Mouse (Mus musculus): ENCODE measurements around the gene Fam57b. TPM values are rescaled to one million over a fixed set of nuclear protein-coding genes. Genes with fewer than 3 reads are reported as not detected.
A peak's percentile ranks its signal among the peaks of the same experiment; 100 is the strongest.

Fam57b gene
- polyA plus RNA-seq, 1 experiment from 2014 or later = 65.4 TPM

GRCm38 (mm10) chr7:126779983-126780970 is 17.2 kb upstream of the Fam57b start:
- WGBS = 0% methylated on average over 21 of the region's 21 CpGs
- Histone ChIP-seq H3K9ac (peak overlapping the region; percentile 43), H3K27me3 (replicated peaks) (no peaks in the 10 kb centered on the region), H3K36me3 (replicated peaks) (peaks cover 10% of the 10 kb centered on the region; the same call in 1 of the 2 replicates), H3K4me3 (peak overlapping the region; percentile 44), H3K9me3 (no peaks in the 10 kb centered on the region), H3K4me2 (peak overlapping the region; percentile 92), H3K4me1 (peaks cover 55% of the 10 kb centered on the region), H3K27ac (peak overlapping the region; percentile 83)
- ATAC-seq (replicated peaks) = peak; percentile 82

GRCm38 (mm10) chr7:126780971-126781635 is 16.4 kb upstream of the Fam57b start, which contains the start of gene Tbx6:
Gene Tbx6, plus strand, starts transcription at chr7:126781483.
- no peak; the same call in 1 of the 2 replicates for ATAC-seq (replicated peaks)
- 8% methylated on average over 22 of the region's 22 CpGs for WGBS
- peaks cover 16% of the 10 kb centered on the region; the same call in 1 of the 2 replicates for H3K36me3 ChIP-seq (replicated peaks)

GRCm38 (mm10) chr7:126781661-126782370 is 15.7 kb upstream of the Fam57b start:
- Histone ChIP-seq H3K9ac (no peak overlapping the region), H3K4me3 (no peak overlapping the region), H3K4me2 (peak overlapping the region; percentile 92), H3K27me3 (replicated peaks) (no peaks in the 10 kb centered on the region), H3K27ac (no peak overlapping the region), H3K9me3 (no peaks in the 10 kb centered on the region), H3K4me1 (peaks cover 42% of the 10 kb centered on the region), H3K36me3 (replicated peaks) (peaks cover 23% of the 10 kb centered on the region)
- no peak for ATAC-seq (replicated peaks)
- 44% methylated on average over 11 of the region's 11 CpGs for WGBS

More at GRCm38 (mm10) chr7:126780971-126781635, 16.4 kb upstream of the Fam57b start, which contains the start of gene Tbx6:
- peak within 1 kb of the TSS; percentile 43 for H3K9ac ChIP-seq
- peak within 1 kb of the TSS; percentile 44 for H3K4me3 ChIP-seq
- H3K27me3 ChIP-seq (replicated peaks) = no peaks in the 10 kb centered on the region
- peak within 1 kb of the TSS; percentile 92 for H3K4me2 ChIP-seq
- H3K27ac ChIP-seq = peak within 1 kb of the TSS; percentile 83
- peaks cover 47% of the 10 kb centered on the region for H3K4me1 ChIP-seq
- H3K9me3 ChIP-seq = no peaks in the 10 kb centered on the region

- no peak overlapping the region for H3K4me3 ChIP-seq
Observed at GRCm38 (mm10) chr7:126782693-126783092, 14.8 kb upstream of the Fam57b start.

GRCm38 (mm10) chr7:126784469-126784868 is 13.0 kb upstream of the Fam57b start:
- Histone ChIP-seq H3K9ac (no peak overlapping the region), H3K27me3 (replicated peaks) (no peaks in the 10 kb centered on the region), H3K4me3 (no peak overlapping the region), H3K36me3 (replicated peaks) (peaks cover 47% of the 10 kb centered on the region), H3K9me3 (no peaks in the 10 kb centered on the region), H3K4me2 (no peak overlapping the region), H3K4me1 (peaks cover 20% of the 10 kb centered on the region), H3K27ac (no peak overlapping the region)
- no peak for ATAC-seq (replicated peaks)
- 94% methylated on average over 7 of the region's 7 CpGs for WGBS

More at GRCm38 (mm10) chr7:126782693-126783092, 14.8 kb upstream of the Fam57b start:
- Histone ChIP-seq H3K27me3 (replicated peaks) (no peaks in the 10 kb centered on the region), H3K9ac (no peak overlapping the region), H3K4me1 (peaks cover 36% of the 10 kb centered on the region), H3K4me2 (no peak overlapping the region), H3K27ac (no peak overlapping the region), H3K9me3 (no peaks in the 10 kb centered on the region), H3K36me3 (replicated peaks) (peaks cover 31% of the 10 kb centered on the region)
- no peak for ATAC-seq (replicated peaks)
- WGBS = 84% methylated on average over 13 of the region's 13 CpGs

GRCm38 (mm10) chr7:126785056-126785455 is 12.4 kb upstream of the Fam57b start:
- H3K27me3 ChIP-seq (replicated peaks) = no peaks in the 10 kb centered on the region
- no peak for ATAC-seq (replicated peaks)
- no peak overlapping the region for H3K27ac ChIP-seq
- H3K4me2 ChIP-seq = no peak overlapping the region
- H3K4me1 ChIP-seq = peaks cover 17% of the 10 kb centered on the region
- peaks cover 52% of the 10 kb centered on the region for H3K36me3 ChIP-seq (replicated peaks)
- H3K9me3 ChIP-seq = no peaks in the 10 kb centered on the region
- 93% methylated on average over 4 of the region's 4 CpGs for WGBS
- no peak overlapping the region for H3K4me3 ChIP-seq
- no peak overlapping the region for H3K9ac ChIP-seq

GRCm38 (mm10) chr7:126786142-126786541 is 11.3 kb upstream of the Fam57b start:
- no peak overlapping the region for H3K4me2 ChIP-seq
- 94% methylated on average over 14 of the region's 14 CpGs for WGBS

GRCm38 (mm10) chr7:126789141-126789540 is 8.3 kb upstream of the Fam57b start:
- WGBS = 91% methylated on average over 4 of the region's 4 CpGs
- Histone ChIP-seq H3K36me3 (replicated peaks) (peaks cover 52% of the 10 kb centered on the region), H3K4me1 (peaks cover 26% of the 10 kb centered on the region)

More at GRCm38 (mm10) chr7:126786142-126786541, 11.3 kb upstream of the Fam57b start:
- H3K9me3 ChIP-seq = no peaks in the 10 kb centered on the region
- H3K9ac ChIP-seq = no peak overlapping the region
- peaks cover 52% of the 10 kb centered on the region for H3K36me3 ChIP-seq (replicated peaks)
- H3K27ac ChIP-seq = no peak overlapping the region
- no peak overlapping the region for H3K4me3 ChIP-seq
- ATAC-seq (replicated peaks) = no peak
- no peaks in the 10 kb centered on the region for H3K27me3 ChIP-seq (replicated peaks)
- H3K4me1 ChIP-seq = peaks cover 19% of the 10 kb centered on the region

GRCm38 (mm10) chr7:126791851-126792720 is 5.4 kb upstream of the Fam57b start, which contains the start of gene Ppp4c:
Gene Ppp4c, minus strand, starts transcription at chr7:126792496.
- H3K9me3 ChIP-seq = no peaks in the 10 kb centered on the region
- H3K9ac ChIP-seq = peak within 1 kb of the TSS; percentile 88
- peak; percentile 93 for ATAC-seq (replicated peaks)
- H3K4me3 ChIP-seq = peak within 1 kb of the TSS; percentile 84
- H3K4me1 ChIP-seq = peaks cover 39% of the 10 kb centered on the region
- no peaks in the 10 kb centered on the region for H3K27me3 ChIP-seq (replicated peaks)
- peak within 1 kb of the TSS; percentile 90 for H3K4me2 ChIP-seq
- H3K27ac ChIP-seq = peak within 1 kb of the TSS; percentile 95
- WGBS = under 1% methylated on average over 79 of the region's 83 CpGs
- peaks cover 40% of the 10 kb centered on the region for H3K36me3 ChIP-seq (replicated peaks)

More at GRCm38 (mm10) chr7:126789141-126789540, 8.3 kb upstream of the Fam57b start:
- no peak for ATAC-seq (replicated peaks)
- no peak overlapping the region for H3K4me3 ChIP-seq
- no peak overlapping the region for H3K27ac ChIP-seq
- no peak overlapping the region for H3K9ac ChIP-seq
- H3K4me2 ChIP-seq = no peak overlapping the region
- no peaks in the 10 kb centered on the region for H3K27me3 ChIP-seq (replicated peaks)
- no peaks in the 10 kb centered on the region for H3K9me3 ChIP-seq

GRCm38 (mm10) chr7:126792721-126793443 is 4.6 kb upstream of the Fam57b start:
- ATAC-seq (replicated peaks) = peak; percentile 55
- Histone ChIP-seq H3K9me3 (no peaks in the 10 kb centered on the region), H3K4me3 (peak overlapping the region; percentile 84), H3K4me2 (peak overlapping the region; percentile 90), H3K27me3 (replicated peaks) (no peaks in the 10 kb centered on the region), H3K9ac (peak overlapping the region; percentile 88), H3K36me3 (replicated peaks) (peaks cover 32% of the 10 kb centered on the region), H3K27ac (peak overlapping the region; percentile 95), H3K4me1 (peaks cover 47% of the 10 kb centered on the region)
- 27% methylated on average over 11 of the region's 11 CpGs for WGBS

All from midbrain, embryonic 15.5 days (tissue).